Mouse (Mus musculus) c-Kit-positive CD71-negative TER-119-negative erythroid progenitor cells, embryonic 14.5 days (primary cell): ENCODE measurements around the gene Gm10413.
"Not testable (repeated sequence)": the region's sequence is repeated elsewhere in the genome, so short reads cannot be mapped to it uniquely, and the experiment has no call there.

ENCODE experiments used
- DNase-seq: peaks from one replicate; pipeline ENCODE4 v3.0.0-alpha.2; 2013; ENCODE audit warnings: low read depth

Gm10413 gene

DNA sequence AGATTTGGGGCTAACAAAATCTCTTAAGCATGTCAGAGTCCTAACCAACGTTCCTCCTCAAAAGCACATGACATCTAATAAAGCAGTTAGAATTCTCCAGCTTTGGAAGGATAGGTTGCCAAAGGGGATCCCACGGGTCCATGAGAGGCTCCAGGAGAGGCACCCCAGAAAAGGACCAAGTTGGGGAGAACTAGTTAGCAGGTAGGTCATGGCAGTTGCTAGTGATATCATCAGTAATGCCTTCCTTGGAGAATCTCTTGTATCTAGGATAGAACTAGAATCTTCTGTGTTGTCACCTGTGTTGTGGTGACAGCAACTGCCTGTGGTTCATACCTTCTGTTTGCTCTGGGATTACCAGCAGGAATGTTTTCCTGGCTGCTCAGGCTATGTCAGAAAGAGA, at the start of gene Gm10413:
TSS of gene Gm10413 (plus strand) at position 301 of the 400 bp plus-strand sequence.
- not testable (repeated sequence) for DNase-seq

DNA sequence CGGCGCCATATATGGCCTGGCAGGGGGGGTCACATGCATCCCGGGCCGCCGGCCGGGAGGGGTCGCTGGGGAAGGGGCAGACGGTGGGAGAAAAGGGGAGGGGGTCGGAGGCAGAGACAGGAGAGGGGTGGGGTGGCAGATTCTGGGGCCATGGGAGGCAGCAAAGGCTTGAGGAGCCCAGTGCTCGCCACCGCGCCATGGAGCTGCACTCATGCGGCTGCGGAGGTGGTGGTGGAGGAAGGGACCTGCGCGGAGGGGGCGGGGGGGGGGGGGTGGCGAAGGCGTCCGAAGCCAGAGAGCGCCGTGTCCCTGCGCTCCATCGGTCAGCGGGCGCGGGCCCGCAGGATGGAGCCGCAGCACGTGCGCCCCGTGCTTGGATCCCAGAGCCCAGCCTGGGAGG, 17.4 kb downstream of the Gm10413 start, which contains the start of gene Gm10409:
TSS of gene Gm10409 (plus strand) at position 301 of the 400 bp plus-strand sequence.
- DNase-seq = not testable (repeated sequence)

DNA sequence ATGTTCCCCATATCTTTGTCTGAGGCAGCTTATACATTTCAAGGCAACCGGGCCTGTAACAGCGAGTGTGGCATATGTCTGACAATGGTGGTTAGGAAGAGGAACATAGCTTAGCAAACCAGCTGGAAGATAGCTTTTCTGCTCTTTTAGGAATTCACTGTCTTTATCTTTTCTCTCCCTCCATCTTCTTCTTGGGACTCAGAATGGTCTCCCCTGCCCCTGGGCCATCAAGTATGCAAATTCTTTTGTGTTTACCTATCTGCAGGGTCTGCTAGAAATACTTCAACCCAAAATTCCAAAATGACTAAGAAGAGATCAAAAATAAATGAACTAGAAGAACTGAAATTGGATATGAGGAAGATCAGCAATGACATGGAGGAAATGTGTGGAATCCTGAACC, 32.9 kb downstream of the Gm10413 start, which contains the start of gene Gm3005:
TSS of gene Gm3005 (plus strand) at position 301 of the 400 bp plus-strand sequence.
- DNase-seq = not testable (repeated sequence)

DNA sequence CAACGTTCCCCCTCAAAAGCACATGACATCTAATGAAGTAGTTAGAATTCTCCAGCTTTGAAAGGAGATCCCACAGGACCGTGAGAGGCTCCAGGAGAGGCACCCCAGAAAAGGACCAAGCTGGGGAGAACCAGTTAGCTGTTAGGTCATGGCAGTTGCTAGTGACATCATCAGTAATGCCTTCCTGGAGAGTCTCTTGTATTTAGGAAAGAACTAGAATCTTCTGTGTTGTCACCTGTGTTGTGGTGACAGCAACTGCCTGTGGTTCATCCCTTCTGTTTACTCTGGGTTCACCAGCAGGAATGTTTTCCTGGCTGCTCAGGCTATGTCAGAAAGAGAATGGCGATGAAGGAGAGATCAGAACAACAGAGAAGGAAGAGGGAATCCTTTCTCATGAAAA, 54.2 kb downstream of the Gm10413 start, which contains the start of gene Gm10408:
TSS of gene Gm10408 (plus strand) at position 301 of the 400 bp plus-strand sequence.
- DNase-seq = not testable (repeated sequence)
